Mouse (Mus musculus) thymus, adult 2 months (tissue): ENCODE measurements around the gene Trim27.

ENCODE experiments used
- CTCF ChIP-seq: fragments of 200-500 bp; IDR thresholded peaks from 2 replicates; pipeline ENCODE4 v1.5.1; 2012; ENCODE audit warnings: mild to moderate bottlenecking, control low read depth, low read length, moderate library complexity, borderline replicate concordance; ENCODE audit not compliant: control insufficient read depth, poor library complexity, insufficient read depth; ENCODE audit errors: extremely low read depth
- POLR2A ChIP-seq: fragments of 200-500 bp; IDR thresholded peaks from 2 replicates; pipeline ENCODE4 v1.6.1; 2012; ENCODE audit warnings: mild to moderate bottlenecking, low read length, control low read depth, moderate library complexity; ENCODE audit not compliant: control insufficient read depth, poor library complexity, insufficient read depth; ENCODE audit errors: extremely low read depth

DNA sequence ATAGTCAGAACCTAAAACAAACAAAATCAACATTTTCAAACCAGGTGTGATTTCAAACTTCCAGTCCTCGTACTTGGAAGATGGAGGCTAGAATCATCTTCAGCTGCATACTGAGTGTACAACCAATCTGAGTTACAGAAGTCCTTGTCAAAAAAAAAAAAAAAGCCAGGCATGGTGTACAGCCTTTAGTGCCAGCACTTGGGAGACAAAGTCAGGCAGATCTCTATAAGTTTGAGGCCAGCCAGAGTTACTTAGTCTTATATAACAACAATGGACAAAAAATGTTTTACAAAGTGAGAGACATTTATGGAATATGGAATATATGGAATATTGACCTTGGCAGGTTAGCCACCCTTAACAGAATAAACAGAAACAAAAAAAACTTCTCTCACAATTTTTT lies 45.1 kb downstream of the Trim27 start:
- no peak for TF ChIP-seq CTCF
- no peak for TF ChIP-seq POLR2A
